Mouse (Mus musculus): Measurements from ENCODE around the gene Gm7137.
"Not testable (repeated sequence)": the region's sequence is repeated elsewhere in the genome, so short reads cannot be mapped to it uniquely, and the experiment has no call there.

Gene Gm7137

GRCm38 (mm10) chr10:77787876-77788275 is at the start of gene Gm7137:
Gene Gm7137 (minus strand): TSS chr10:77788200.
- in situ Hi-C loops (cut with MseI, MboI), result not testable (repeated sequence)

- in situ Hi-C loops (cut with MseI, MboI), result no loop called here
Measured at GRCm38 (mm10) chr10:77835647-77836046, 47.6 kb upstream of the Gm7137 start, which contains the start of gene Krtap10-10. Gene Krtap10-10 (plus strand): TSS chr10:77835947.

- in situ Hi-C loops (cut with MseI, MboI), result no loop called here
Measured at GRCm38 (mm10) chr10:77826951-77827350, 39.0 kb upstream of the Gm7137 start, which contains the start of gene Krtap10-4. Gene Krtap10-4 (minus strand): TSS chr10:77827095.

- in situ Hi-C loops (cut with MseI, MboI), result no loop called here
Measured at GRCm38 (mm10) chr10:77819203-77819602, 31.2 kb upstream of the Gm7137 start.

DNA sequence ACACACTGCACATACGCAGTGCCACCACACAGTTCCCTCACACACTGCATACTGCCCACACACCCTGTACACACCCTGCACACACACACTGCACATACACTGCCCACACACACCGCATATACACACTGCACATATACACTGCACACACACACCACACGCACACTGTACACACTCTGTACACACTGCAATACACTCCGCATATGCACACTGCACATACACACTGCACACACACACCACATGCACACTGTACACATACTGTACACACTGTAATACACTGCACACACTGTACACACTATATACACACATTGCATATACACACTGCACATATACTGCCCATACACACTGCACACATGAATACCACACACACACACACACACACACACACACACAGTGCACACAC is 30.5 kb upstream of the Gm7137 start:
- in situ Hi-C loops (cut with MseI, MboI), result no loop called here

DNA sequence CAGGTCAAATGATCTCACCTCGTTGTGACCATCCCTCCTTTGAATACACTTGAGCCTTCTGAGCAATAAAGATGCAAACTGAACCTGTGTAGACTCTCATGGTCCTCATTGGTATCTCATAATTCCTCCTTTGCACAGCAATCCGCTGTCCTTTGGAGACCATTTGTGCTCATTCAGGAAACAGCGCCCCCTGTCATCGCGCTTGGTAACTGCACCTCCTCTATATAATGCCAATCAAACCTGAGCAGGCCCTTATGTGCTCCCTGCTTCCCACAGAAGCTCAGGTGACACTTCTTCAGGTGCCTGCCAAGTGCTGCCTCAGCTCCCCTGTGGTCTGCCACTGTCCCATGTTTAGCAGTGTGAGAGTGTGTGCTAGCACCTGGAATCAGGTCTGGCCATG is 27.5 kb upstream of the Gm7137 start:
- in situ Hi-C loops (cut with MseI, MboI), result no loop called here

- in situ Hi-C loops (cut with MseI, MboI), result no loop called here
Measured at GRCm38 (mm10) chr10:77814382-77814781, 26.4 kb upstream of the Gm7137 start, which contains the start of gene Gm2696. Gene Gm2696 (plus strand): TSS chr10:77814682.

- in situ Hi-C loops (cut with MseI, MboI), result no loop called here
Measured at GRCm38 (mm10) chr10:77811743-77812142, 23.7 kb upstream of the Gm7137 start, which contains the start of gene Gm9507. Gene Gm9507 (minus strand): TSS chr10:77811843.

- in situ Hi-C loops (cut with MseI, MboI), result no loop called here
Measured at GRCm38 (mm10) chr10:77804095-77804494, 16.1 kb upstream of the Gm7137 start.

DNA sequence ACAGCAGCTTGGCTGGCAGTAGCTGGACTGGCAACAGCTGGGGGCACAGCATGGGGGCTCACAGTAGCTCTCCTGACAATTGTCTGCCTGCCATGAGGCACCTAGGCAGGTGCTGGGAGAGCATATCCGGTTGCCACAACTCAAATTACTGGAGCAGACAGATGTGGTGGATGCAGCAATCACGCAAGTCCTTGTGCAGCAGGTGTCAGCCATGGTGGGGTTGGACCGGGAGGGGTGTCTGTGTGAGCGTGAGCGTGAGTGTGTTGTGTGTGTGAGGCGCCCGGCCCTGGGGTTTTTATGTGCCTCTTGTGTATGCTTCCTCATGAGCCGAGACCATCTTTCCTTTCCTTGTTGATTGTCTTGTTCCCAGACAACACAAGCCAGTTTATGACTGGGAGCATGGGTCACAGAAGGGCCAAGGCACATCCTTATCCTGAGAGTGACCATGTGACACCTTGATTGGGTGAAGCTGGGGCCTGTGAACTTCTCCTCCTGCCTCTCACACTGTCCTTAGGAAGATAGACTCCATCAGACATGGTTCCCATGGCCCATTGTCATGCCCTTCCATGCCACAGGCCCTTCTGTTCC is 11.0 kb upstream of the Gm7137 start, which contains the start of gene Gm19668:
TSS of gene Gm19668 (minus strand) at position 213 of the 588 bp plus-strand sequence.
- in situ Hi-C loops (cut with MseI, MboI), result no loop called here

DNA sequence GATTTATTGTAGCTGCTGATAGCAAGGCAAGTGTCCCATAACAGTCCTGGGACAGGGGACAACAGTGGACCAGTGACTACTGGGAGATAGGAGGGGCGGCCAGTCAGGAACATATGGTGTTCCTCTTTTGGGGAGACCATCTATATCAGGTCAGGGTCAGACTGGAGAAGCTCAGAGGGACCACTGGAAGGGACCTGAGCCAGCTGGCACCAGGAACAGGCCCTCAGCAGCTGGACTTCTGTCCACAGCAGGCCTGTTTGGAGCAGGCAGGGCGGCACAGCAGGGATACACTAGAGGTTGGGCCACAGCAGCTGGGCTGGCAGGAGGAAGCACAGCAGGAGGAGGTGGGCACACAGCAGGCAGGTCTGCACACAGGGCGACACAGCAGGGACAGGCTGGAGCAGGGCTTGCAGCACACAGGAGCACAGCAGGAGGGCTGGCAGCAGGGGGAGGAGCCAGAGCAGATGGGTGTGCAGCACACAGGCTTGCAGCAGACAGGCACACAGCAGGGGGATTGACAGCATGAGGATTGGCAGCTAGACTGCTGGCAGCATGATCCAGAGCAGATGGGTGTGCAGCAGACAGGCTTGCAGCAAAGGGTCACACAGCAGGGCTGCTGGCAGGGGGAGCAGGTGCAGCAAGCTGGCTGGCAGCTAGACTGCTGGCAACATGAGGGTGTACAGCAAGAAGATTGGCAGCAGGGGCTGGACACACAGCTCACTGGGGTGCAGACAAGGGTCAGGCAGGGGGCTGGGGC is 10.3 kb upstream of the Gm7137 start:
- in situ Hi-C loops (cut with MseI, MboI), result not testable (repeated sequence)

DNA sequence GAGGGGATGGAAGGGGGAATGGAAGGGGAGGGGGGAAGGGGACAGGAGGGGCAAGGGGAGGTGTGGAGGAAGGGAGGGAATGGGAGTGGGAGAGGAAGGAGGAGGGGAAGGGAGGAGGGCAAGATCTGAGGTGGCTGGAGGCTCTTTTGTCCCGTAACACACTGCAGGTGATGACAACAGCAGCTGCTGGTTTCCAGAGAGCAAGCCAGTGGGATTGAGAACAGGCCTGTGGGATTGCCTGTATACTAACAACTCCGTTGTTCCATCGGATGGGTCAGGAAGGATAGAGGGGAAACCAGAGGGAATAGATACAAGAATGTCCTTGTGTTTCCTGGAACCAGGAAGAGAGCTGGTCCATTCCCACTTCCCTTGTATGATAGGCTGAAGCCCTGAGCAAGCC is 9.7 kb upstream of the Gm7137 start:
- in situ Hi-C loops (cut with MseI, MboI), result no loop called here

DNA sequence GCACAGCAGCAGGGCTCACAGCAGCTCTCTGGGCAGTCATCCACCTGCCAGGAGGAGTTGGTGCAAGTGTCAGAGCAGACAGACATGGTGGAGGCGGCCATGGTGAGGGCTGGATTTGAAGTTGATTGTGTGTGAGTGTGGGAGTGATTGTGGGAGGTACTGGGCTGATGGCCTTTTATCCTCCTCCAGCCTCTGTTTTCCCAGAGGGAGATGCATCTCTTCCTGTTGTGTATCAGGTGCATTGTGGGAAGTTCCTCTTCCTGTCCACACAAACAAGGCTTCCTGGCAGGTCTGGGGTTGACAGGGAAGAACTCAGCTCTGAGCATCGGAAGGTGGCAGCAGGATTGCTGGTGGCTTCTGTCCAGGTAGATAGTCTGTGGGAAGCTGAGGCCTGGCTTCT is 7.0 kb upstream of the Gm7137 start, which contains the start of gene Gm9639:
TSS of gene Gm9639 (minus strand) at position 101 of the 400 bp plus-strand sequence.
- in situ Hi-C loops (cut with MseI, MboI), result no loop called here

- in situ Hi-C loops (cut with MseI, MboI), result no loop called here
Measured at GRCm38 (mm10) chr10:77788621-77789020, 621 bp upstream of the Gm7137 start.

- in situ Hi-C loops (cut with MseI, MboI), result not testable (repeated sequence)
Measured at GRCm38 (mm10) chr10:77783396-77783795, 4.6 kb downstream of the Gm7137 start.

DNA sequence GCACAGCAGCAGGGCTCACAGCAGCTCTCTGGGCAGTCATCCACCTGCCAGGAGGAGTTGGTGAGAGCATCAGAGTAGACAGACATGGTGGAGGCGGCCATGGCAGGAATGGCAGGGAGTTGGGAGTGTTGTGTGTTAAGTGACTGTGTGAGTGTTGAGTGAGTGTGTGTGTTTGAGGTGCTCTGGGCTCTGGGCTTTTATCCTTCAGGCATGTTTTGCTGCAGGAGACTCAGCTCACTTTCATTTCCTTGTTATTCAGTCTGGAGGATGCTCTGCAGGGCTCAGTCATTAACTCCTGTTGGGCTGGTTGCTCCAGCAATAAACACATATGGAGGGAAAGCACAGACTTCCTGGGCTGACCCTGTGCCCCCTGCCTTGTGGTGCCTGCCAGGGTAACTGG is 5.6 kb downstream of the Gm7137 start, which contains the start of gene Gm3250:
TSS of gene Gm3250 (minus strand) at position 101 of the 400 bp plus-strand sequence.
- in situ Hi-C loops (cut with MseI, MboI), result not testable (repeated sequence)

GRCm38 (mm10) chr10:77776844-77777243 is 11.2 kb downstream of the Gm7137 start, which contains the start of gene Gm7138:
Gene Gm7138 (minus strand): TSS chr10:77776944.
- in situ Hi-C loops (cut with MseI, MboI), result not testable (repeated sequence)

DNA sequence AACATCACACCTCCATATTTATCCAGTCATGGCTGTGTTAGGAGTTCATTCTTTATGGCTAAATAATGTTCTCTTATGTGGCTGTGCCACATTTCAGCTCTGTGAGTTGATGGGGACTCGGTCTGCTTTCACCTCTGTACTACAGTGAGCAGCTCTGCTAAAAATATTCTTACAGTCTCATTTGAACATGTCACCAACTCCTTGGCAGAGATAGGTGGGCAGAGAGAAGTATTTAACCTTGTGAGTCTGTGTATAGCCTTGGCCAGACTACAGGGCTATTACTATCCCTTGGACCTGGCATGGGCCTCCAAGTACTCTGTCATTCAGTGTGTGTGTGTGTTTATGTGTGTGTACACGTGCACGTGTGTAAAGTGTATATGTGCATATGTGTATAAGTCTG is 15.9 kb downstream of the Gm7137 start:
- in situ Hi-C loops (cut with MseI, MboI), result not testable (repeated sequence)

GRCm38 (mm10) chr10:77771225-77771624 is 16.8 kb downstream of the Gm7137 start, which contains the start of gene Gm3238:
Gene Gm3238 (minus strand): TSS chr10:77771325.
- in situ Hi-C loops (cut with MseI, MboI), result not testable (repeated sequence)

- in situ Hi-C loops (cut with MseI, MboI), result no loop called here
Measured at GRCm38 (mm10) chr10:77769727-77770126, 18.3 kb downstream of the Gm7137 start.

DNA sequence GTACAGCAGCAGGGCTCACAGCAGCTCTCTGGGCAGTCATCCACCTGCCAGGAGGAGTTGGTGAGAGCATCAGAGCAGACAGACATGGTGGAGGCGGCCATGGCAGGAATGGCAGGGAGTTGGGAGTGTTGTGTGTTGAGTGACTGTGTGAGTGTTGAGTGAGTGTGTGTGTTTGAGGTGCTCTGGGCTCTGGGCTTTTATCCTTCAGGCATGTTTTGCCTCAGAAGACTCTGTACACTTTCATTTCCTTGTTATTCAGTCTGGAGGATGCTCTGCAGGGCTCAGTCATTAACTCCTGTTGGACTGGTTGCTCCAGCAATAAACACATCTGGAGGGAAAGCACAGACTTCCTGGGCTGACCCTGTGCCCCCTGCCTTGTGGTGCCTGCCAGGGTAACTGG is 28.4 kb downstream of the Gm7137 start, which contains the start of gene Gm3233:
TSS of gene Gm3233 (minus strand) at position 101 of the 400 bp plus-strand sequence.
- in situ Hi-C loops (cut with MseI, MboI), result not testable (repeated sequence)

- in situ Hi-C loops (cut with MseI, MboI), result no loop called here
Measured at GRCm38 (mm10) chr10:77753448-77753847, 34.6 kb downstream of the Gm7137 start.

All from mouse trophoblast stem cell (cell line).